Mouse (Mus musculus) lung, adult 2 months (tissue): Measurements from ENCODE around the gene Phf2.

Experiments used
- CTCF ChIP-seq: fragments of 200-500 bp; IDR thresholded peaks from 2 replicates; pipeline ENCODE4 v1.5.1; 2011; ENCODE audit warnings: mild to moderate bottlenecking, low read length, control low read depth; ENCODE audit not compliant: insufficient read depth
- POLR2A ChIP-seq: fragments of 200-500 bp; IDR thresholded peaks from 2 replicates; pipeline ENCODE4 v1.6.1; 2011; ENCODE audit warnings: low read depth, mild to moderate bottlenecking, control low read depth, low read length, borderline replicate concordance; ENCODE audit errors: extremely low read depth

DNA sequence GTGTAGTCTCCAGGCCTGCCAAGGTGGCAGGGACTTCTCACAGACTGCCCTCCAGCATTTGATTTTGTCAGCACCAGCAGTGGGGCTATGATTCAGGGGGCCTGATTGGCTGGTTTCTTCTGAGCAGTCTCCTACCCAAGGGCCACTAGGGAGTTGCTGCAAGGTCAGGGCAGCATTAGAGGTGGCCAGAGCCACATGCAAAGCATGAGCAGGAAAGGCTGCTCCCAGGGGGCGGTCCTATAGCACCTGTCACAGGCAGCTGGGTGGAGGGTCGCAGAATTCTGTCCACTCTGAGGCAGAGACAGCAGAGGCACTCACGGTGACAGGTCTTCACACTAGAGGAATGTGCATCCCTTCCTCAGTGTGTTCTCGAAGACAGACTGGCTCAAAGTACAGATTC lies 12.1 kb downstream of the Phf2 start:
- TF ChIP-seq CTCF, result no peak
- no peak for TF ChIP-seq POLR2A
